Mouse (Mus musculus): Measurements from ENCODE around the gene Fam111a.
A peak's percentile ranks its signal among the peaks of the same experiment; 100 is the strongest.
"Not testable (repeated sequence)": the region's sequence is repeated elsewhere in the genome, so short reads cannot be mapped to it uniquely, and the experiment has no call there.

Fam111a gene

GRCm38 (mm10) chr19:12545440-12545839, at the start of gene Fam111a:
Fam111a (plus strand) TSS chr19:12545740.
- DNase-seq (ENCODE audit: low read depth, low spot score): not testable (repeated sequence)

DNA sequence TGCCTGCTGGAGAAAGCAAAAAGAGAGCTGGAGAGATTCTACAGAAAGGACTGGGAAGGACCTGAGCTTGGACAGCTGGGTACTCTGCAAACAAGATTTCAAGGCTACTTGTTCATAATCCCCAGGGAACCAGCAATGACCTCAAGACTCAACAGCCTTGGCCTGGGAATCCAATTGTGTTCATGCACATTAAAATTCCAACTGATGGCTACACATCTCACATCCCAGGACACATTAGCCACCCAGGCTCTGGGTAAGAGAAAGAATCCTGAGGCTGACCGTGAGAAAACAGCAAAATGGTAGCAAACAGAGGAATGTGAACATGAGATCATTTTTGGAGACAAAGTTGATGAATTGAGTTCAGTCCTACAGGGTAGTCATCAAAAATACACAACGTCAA, 49.3 kb upstream of the Fam111a start:
- no peak for DNase-seq (ENCODE audit: low read depth, low spot score)

GRCm38 (mm10) chr19:12497909-12498308, 47.6 kb upstream of the Fam111a start:
- DNase-seq (ENCODE audit: low read depth, low spot score): no peak

DNA sequence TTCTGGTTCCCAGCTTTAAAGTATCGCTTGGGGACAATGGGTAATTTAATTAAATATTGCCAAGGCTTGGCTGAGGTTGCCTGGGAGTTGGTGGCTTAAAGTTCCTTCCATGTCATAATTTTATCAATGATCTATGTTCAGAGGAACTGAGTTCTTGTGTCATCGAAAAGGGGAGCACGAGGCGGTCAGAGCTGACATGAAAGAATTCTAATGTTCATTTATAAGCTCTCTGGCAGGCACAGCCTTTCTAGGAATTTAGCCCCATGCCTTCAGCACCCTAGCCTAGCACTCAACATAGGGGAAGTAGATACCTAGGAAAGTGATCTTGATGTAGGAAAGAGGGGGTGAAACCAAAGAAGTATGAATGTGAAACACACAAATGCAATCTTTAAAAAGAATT, 47.2 kb upstream of the Fam111a start:
- no peak for DNase-seq (ENCODE audit: low read depth, low spot score)

DNA sequence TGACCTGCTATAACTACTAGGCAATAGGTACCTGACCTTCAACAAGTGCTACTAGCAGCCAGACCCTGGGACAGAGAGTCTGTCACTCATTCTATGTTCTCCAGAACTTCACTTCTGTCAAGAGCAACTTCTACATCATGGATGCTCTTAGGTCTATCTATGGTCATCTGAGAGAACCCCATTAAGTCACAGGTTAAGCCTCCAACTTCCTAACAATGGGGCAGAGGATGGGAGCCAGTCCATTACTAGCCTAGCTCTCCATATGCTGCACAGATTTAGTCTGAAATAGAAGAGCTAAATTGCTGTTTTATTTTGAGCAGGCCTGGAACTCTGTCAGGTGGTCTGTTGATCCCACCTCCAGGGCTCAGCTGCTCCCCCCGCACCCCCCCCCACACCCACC, 46.6 kb upstream of the Fam111a start:
- DNase-seq (ENCODE audit: low read depth, low spot score): no peak

DNA sequence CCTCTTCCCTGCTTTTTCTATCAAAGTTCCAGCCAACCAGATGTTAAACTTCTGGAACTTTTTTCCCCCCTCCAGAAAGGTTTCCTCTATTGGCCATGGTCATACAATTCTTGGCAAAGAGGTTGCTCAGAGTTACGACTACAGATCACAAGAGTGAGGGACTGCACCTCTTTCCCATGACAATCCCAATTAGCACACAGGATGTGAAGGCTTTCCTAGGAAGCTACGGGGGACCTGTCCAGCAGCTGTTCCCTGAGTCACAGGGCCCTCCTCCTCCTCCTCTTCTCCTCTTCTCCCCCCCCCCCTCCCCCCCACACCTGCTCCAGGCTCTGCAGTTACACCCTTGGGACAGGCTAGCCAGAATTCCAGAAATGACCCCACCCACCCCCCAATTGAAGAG, 46.1 kb upstream of the Fam111a start:
- no peak for DNase-seq (ENCODE audit: low read depth, low spot score)

DNA sequence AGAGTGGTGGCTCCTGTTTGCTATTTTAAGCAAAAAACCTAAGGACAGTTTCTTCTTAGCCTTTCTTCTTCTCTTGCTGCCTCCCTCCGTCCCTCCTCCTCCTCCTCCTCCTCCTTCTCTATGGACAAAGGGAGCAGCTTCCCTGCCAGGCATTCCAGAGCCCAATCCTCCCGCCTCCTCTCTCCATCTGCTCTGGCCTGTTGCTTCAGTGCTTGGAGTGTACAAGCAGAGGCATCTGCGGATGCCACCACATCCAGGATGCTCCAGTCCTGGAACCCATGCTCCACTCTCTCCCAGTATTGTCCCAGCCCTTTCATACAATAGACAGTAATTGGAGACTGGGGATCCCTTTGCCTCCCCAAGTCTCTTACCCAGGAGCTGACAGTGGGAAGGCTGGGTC, 45.4 kb upstream of the Fam111a start:
- DNase-seq (ENCODE audit: low read depth, low spot score): peak; percentile 66

GRCm38 (mm10) chr19:12500881-12501311, 44.6 kb upstream of the Fam111a start:
- DNase-seq (ENCODE audit: low read depth, low spot score): no peak

- peak; percentile 96 for DNase-seq (ENCODE audit: low read depth, low spot score)
Measured at GRCm38 (mm10) chr19:12501370-12502347, 43.9 kb upstream of the Fam111a start, which contains the start of gene Dtx4. Dtx4 (minus strand) TSS chr19:12501454.

DNA sequence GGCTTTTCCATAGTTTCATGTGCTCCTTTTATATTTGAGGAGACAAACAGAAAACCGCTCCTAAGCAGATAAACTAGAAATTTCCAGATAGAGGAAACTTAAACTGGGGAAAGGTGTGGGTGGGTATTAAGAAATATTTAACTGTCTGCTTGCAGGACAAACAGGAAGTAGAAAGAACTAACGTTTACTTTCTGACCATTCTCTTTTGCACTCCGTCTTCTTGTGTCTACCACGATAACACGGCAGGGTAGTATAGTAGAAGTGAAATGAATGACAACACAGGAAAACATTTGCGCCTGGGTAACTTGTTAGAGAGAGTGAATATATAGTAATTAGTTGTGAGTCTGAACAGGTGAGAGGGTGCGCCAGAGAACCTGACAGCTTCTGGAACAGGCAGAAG, 42.8 kb upstream of the Fam111a start:
- no peak for DNase-seq (ENCODE audit: low read depth, low spot score)

DNA sequence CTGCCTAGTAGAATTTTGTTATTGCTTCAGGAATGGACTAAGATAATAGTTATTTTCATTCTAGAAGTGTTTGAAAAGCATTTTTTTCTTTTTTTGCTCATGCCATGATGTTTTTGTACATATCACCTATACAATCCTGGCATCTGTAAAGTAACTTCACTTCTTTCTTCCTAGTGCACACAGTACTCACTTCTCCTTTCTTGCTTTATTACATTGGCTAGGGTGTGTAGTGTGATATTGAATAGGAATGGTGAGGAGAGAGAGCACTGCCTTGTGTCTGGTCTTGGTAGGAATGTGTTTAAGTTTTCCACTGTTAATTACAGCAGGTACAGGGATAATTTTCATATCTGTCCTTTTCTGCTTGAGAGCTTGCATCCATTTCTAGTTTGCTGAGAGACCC, 30.9 kb upstream of the Fam111a start:
- no peak for DNase-seq (ENCODE audit: low read depth, low spot score)

DNA sequence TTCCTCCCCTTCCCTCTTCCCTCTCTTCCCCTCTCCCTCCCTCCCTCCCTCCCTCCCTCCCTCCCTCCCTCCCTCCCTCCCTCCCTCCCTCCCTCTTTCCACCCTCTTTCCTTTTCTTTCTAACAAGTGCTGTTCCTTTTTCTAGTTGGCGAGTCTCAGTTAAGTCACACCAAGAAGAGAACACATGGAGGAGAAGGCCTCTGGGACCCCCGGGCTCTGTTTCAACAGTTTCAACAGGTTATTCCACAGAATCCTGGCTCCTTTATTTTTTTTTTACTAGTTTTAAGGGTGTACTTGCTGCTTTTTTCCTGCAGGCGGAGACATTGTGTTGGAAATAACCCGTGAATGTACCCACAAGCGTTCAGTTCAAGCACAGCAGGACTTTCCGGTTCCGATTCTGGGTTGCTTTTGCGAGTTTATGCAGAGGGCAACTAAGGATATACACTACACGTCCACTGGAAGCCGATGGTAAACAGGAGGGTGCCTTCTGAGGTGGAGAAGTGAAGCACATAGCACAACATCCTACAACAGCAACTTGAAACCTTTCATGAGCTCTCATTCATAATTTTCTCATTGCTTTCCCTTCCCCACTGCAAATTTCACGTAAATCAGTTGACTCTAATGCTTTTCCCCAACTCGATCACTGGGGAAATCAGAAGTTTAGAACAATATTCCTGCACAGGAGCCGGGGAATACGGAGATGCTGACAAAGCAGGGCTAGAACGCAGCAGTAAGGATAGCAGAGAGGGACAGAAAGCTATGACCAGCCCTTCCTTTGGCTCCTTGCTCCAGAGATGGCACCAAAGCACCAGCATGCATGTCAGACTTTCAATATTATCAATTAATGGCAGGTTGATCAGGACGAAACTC, 27.6 kb upstream of the Fam111a start:
- peak; percentile 82 for DNase-seq (ENCODE audit: low read depth, low spot score)

DNA sequence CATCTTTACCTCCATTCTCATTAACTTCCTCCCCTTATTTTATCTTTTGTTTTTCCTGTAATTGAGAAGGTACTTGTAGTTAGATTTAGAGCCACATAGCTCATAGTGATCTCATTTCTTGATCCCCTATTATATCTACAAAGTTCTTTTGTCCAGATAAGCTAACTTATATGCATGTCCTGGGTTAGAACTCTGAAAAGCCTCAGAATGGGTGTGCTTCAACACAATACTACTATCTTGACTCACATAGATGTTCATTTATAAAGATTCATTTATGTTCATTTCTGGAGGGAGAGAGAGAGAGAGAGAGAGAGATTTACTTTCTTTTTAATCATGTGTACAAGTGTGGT, 27.0 kb upstream of the Fam111a start:
- DNase-seq (ENCODE audit: low read depth, low spot score): no peak

DNA sequence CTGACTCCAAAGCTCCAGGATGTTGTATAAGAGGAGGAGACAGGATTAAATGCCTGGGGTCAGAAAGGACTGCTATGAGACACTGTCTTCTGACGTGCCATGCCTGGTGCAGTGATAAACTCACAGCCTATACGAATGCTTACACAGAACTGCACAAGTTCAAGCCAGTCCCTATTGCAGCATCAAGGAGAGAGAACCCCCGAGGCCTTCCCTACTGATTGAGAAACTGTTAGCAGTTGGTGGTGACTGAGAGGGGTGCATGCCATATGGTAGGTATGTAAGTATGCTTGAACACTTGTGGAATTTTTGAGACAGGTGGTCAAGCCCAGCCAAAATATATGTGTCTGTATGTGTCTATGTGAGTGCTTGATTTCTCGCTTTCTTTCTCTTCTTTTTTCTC, 22.2 kb upstream of the Fam111a start:
- no peak for DNase-seq (ENCODE audit: low read depth, low spot score)

GRCm38 (mm10) chr19:12537168-12537567, 8.4 kb upstream of the Fam111a start:
- no peak for DNase-seq (ENCODE audit: low read depth, low spot score)

GRCm38 (mm10) chr19:12539975-12540374, 5.6 kb upstream of the Fam111a start:
- no peak for DNase-seq (ENCODE audit: low read depth, low spot score)

DNA sequence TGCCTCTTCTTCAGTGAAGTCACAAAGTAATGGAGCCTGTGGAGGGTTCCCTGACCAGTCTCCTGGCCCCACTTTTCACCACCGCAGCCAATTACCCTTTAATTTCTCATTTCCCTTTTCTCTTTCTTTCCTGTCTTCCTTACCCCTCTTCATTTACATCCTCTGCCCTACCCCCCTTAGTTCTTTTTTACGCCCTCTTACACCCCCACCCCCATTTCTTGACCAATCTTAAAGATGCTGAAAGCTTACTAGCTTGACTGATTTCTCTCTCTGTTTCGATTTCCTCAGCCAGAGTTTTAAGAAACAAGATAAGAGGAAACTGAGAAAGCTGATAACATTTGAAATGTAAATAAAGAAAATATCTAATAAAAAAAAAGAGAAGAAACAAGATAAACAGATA, 4.8 kb upstream of the Fam111a start:
- no peak for DNase-seq (ENCODE audit: low read depth, low spot score)

DNA sequence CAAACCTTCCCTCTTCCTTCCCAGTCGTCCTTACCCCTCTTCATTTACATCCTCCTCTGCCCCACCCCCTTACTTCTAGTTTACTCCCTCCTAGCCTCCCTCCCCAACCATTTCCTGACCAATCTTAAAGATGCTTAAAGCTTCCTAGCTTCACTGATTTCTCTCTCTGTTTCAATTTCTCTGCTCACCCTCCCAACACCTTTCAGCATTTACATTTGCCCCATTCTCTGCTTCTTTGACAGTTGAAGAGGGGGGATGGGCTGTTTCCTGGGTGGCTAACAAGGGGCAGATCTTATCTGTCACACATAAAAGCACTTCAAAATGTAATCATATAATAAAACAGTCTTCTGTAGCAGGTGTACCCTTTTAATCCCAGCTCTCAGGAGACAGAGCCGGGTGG, 3.9 kb upstream of the Fam111a start:
- no peak for DNase-seq (ENCODE audit: low read depth, low spot score)

- peak; percentile 15 for DNase-seq (ENCODE audit: low read depth, low spot score)
Measured at GRCm38 (mm10) chr19:12549166-12549565, 3.6 kb downstream of the Fam111a start.

GRCm38 (mm10) chr19:12550005-12550942, 4.7 kb downstream of the Fam111a start:
- no peak for DNase-seq (ENCODE audit: low read depth, low spot score)

- DNase-seq (ENCODE audit: low read depth, low spot score): no peak
Measured at GRCm38 (mm10) chr19:12556293-12556692, 10.8 kb downstream of the Fam111a start.

Measured in mesoderm, embryonic 11.5 days (tissue).